ENCODE assay signal across 9 mouse cellular contexts in the genomic region with DNA sequence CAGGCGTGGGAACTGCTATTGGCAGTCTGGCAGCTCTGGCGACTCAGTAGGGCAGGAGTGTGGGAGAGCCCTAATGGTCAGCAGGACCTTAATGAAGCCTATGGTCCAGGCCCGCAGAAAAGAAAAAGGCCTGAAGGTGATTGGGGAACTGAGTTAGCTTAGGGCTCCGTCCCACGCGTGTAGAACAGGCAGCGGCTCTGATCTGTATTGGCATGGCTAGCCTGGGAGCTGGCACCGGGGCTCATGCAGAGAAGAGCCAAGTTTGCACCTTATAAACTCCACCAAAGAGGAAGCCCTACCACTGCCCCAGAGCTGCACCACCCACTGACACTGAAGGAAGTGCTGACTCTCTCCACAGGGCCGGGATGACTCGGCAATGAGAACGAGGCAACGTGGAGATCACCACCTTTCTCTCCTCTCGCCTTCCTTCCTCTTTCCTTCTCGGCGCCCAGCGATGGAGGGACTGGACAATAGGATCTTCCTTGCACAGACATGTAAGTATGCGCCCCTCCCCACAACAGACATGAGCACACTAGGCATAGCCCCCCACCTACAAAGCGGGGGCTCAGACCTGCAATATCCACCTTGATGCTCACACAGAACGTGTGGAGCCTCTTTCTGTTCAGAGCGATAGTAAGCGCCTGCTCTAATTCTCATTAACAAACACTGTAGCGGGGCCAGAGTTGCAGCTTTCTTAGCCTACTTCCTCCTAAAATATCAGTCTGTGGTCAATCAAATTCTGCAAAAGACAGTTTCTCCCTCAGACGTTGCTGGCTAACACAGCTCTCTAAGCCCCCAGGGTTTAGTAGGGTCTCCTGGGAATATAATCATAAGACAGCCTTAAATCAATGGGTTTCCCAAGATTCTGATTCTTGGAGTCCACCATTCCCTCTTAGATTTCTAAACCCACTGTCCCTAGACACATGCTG.
DNase-seq lines count a peak whose midpoint lies in the region; ATAC-seq and TF ChIP-seq lines count a peak whose summit lies in the region.
"Had no signal": no experiment of that assay in that cellular context is flagged by ENCODE, and none has a peak within 500 bp of the region (broad histone marks: within the 10 kb centered on the region; RNA-seq: fewer than 3 reads in every experiment).

No protein-coding gene starts in this region.

- H3K4me2 ChIP-seq in midbrain, embryonic 15.5 days = no peak overlapping the region
- H3K4me2 ChIP-seq in midbrain, embryonic 16.5 days (ENCODE audit: low read length) = no peak overlapping the region
- no peak overlapping the region for H3K4me2 ChIP-seq in midbrain, postnatal 0 days (ENCODE audit: low read depth, low read length, poor library complexity, severe bottlenecking)

- 88% methylated on average over 23 of the region's 23 CpGs for WGBS in midbrain, embryonic 15.5 days
- WGBS in midbrain, embryonic 16.5 days = 83% methylated on average over 23 of the region's 23 CpGs
- WGBS in midbrain, postnatal 0 days = 84% methylated on average over 23 of the region's 23 CpGs

- peak overlapping the region; percentile 9; the same call in 1 of the 2 replicates for H3K27ac ChIP-seq in midbrain, embryonic 15.5 days
- no peak overlapping the region for H3K27ac ChIP-seq in midbrain, embryonic 16.5 days (ENCODE audit: low read length)
- no peak overlapping the region for H3K27ac ChIP-seq in midbrain, postnatal 0 days (ENCODE audit: low read depth, low read length)

- peak; percentile 66 for DNase-seq in thymus, postnatal 4 days
- DNase-seq in cerebellum, adult 18-20 months = no peak
- DNase-seq in frontal cortex, postnatal 10 days (ENCODE audit: low spot score in 2 of 2) = no peak
- no peak for DNase-seq in midbrain, postnatal 0 days (ENCODE audit: low spot score)
- DNase-seq: kidney, adult 9 months had no signal

- H3K4me1 ChIP-seq in midbrain, embryonic 15.5 days = peaks cover 10% of the 10 kb centered on the region; the same call in 1 of the 2 replicates
- H3K4me1 ChIP-seq in midbrain, embryonic 16.5 days (ENCODE audit: control insufficient read depth, insufficient read depth, low read length) = peaks cover 11% of the 10 kb centered on the region
- H3K4me1 ChIP-seq in midbrain, postnatal 0 days (ENCODE audit: insufficient read depth, low read length) = peaks cover 3% of the 10 kb centered on the region; the same call in 1 of the 2 replicates

- no peak overlapping the region for H3K4me3 ChIP-seq in midbrain, embryonic 15.5 days
- no peak overlapping the region for H3K4me3 ChIP-seq in midbrain, embryonic 16.5 days (ENCODE audit: low read depth, low read length)
- H3K4me3 ChIP-seq in midbrain, postnatal 0 days (ENCODE audit: low read depth, low read length) = no peak overlapping the region

- no peaks in the 10 kb centered on the region for H3K9me3 ChIP-seq in midbrain, embryonic 15.5 days
- H3K9me3 ChIP-seq in midbrain, embryonic 16.5 days (replicated peaks; ENCODE audit: control insufficient read depth, low read length, poor library complexity, severe bottlenecking) = no peaks in the 10 kb centered on the region
- no peaks in the 10 kb centered on the region for H3K9me3 ChIP-seq in midbrain, postnatal 0 days (ENCODE audit: low read length)

- no peak for TF ChIP-seq CTCF in midbrain, postnatal 0 days (IDR thresholded peaks at IDR 0.05)

- no peak for ATAC-seq in midbrain, embryonic 15.5 days (replicated peaks)
- no peak for ATAC-seq in midbrain, embryonic 16.5 days
- ATAC-seq in hematopoietic stem cell, adult 5-6 weeks (replicated peaks in 1 of 2; ENCODE audit: insufficient read depth in 1 of 2, low FRiP score in 2 of 2, low TSS enrichment in 1 of 2, low read depth in 1 of 2, poor library complexity in 2 of 2, severe bottlenecking in 2 of 2) = peak; percentile 93 to 96
- ATAC-seq in megakaryocyte-erythroid progenitor cell, adult 5-6 weeks (replicated peaks; ENCODE audit: low FRiP score, low TSS enrichment, poor library complexity, severe bottlenecking) = peak; percentile 91
- ATAC-seq in midbrain, postnatal 0 days (ENCODE audit: low FRiP score) = no peak

- no peaks in the 10 kb centered on the region for H3K36me3 ChIP-seq in midbrain, embryonic 15.5 days (replicated peaks)
- no peaks in the 10 kb centered on the region for H3K36me3 ChIP-seq in midbrain, embryonic 16.5 days (ENCODE audit: control insufficient read depth, insufficient read depth, low read length)
- H3K36me3 ChIP-seq in midbrain, postnatal 0 days (ENCODE audit: insufficient read depth, low read length) = no peaks in the 10 kb centered on the region

- no peaks in the 10 kb centered on the region for H3K27me3 ChIP-seq in midbrain, embryonic 15.5 days (replicated peaks)
- H3K27me3 ChIP-seq in midbrain, embryonic 16.5 days (ENCODE audit: control insufficient read depth, insufficient read depth, low read depth, low read length) = no peaks in the 10 kb centered on the region
- no peaks in the 10 kb centered on the region for H3K27me3 ChIP-seq in midbrain, postnatal 0 days (ENCODE audit: insufficient read depth, low read length)

- H3K9ac ChIP-seq in midbrain, embryonic 15.5 days = no peak overlapping the region
- H3K9ac ChIP-seq in midbrain, embryonic 16.5 days (ENCODE audit: low read depth, low read length) = no peak overlapping the region
- H3K9ac ChIP-seq in midbrain, postnatal 0 days (replicated peaks; ENCODE audit: low read length, poor library complexity, severe bottlenecking) = no peak overlapping the region

Comparison
In these comparisons a context has a peak if more than half of its experiments do, and no peak if none do; other contexts are left out.
1. ATAC-seq: peak in hematopoietic stem cell, adult 5-6 weeks (2 of 2) and megakaryocyte-erythroid progenitor cell, adult 5-6 weeks (single experiment); none in midbrain, embryonic 15.5 days (single experiment), midbrain, embryonic 16.5 days (single experiment) and midbrain, postnatal 0 days (single experiment).